Mouse (Mus musculus) kidney, adult 2 months (tissue): ENCODE data around the gene Aldh6a1. TPM values are rescaled to one million over a fixed set of nuclear protein-coding genes. Genes with fewer than 3 reads are reported as not detected.

ENCODE experiments used
- DNase-seq: peaks from one replicate; pipeline ENCODE4 v3.0.0; 2021
- H3K27ac ChIP-seq: fragments of 200-500 bp; 2 replicates; pipeline ENCODE4 v1.5.1; 2012; ENCODE audit warnings: low read depth, low read length, control low read depth, inconsistent platforms; ENCODE audit not compliant: insufficient read depth
- H3K27me3 ChIP-seq: fragments of 200-500 bp; replicated peaks from 2 replicates; pipeline ENCODE4 v1.6.1; 2012; ENCODE audit warnings: mild to moderate bottlenecking, moderate library complexity, low read length, inconsistent platforms; ENCODE audit not compliant: control insufficient read depth, insufficient read depth
- H3K36me3 ChIP-seq: fragments of 200-500 bp; 2 replicates; pipeline ENCODE4 v1.6.1; 2012; ENCODE audit warnings: mild to moderate bottlenecking, moderate library complexity, low read length, inconsistent platforms; ENCODE audit not compliant: control insufficient read depth, insufficient read depth
- H3K4me1 ChIP-seq: fragments of 200-500 bp; 2 replicates; pipeline ENCODE4 v1.6.1; 2011; ENCODE audit warnings: low read length; ENCODE audit not compliant: control insufficient read depth, insufficient read depth
- H3K4me3 ChIP-seq: fragments of 200-500 bp; 2 replicates; pipeline ENCODE4 v1.5.1; 2011; ENCODE audit warnings: mild to moderate bottlenecking, low read depth, low read length, control low read depth; ENCODE audit not compliant: insufficient read depth
- CTCF ChIP-seq: fragments of 200-500 bp; conservative IDR thresholded peaks from 2 replicates; pipeline ENCODE4 v1.5.1; 2011; ENCODE audit warnings: low read depth, mild to moderate bottlenecking, control low read depth, low read length, moderate library complexity, mixed read lengths; ENCODE audit not compliant: insufficient read depth, insufficient read length
- POLR2A ChIP-seq: fragments of 200-500 bp; IDR thresholded peaks from one replicate; pipeline ENCODE4 v1.6.1; 2011; ENCODE audit warnings: low read depth, low read length, control low read depth
- WGBS: fragments of 180-500 bp; shearing (Covaris S2); methylation state at CpG from one replicate; pipeline ENCODE4 v1.1.7; 2018; 5-methylcytosine and 5-hydroxymethylcytosine counted together
- polyA plus RNA-seq: library from polyadenylated mRNA; depleted of rRNA; stranded (reverse); fragments of >200 nt; gene quantifications from 2 replicates; pipeline ENCODE4 v1.2.3, GENCODE M21; 2012

Gene Aldh6a1
- polyA plus RNA-seq, 1 experiment = 297 TPM

DNA sequence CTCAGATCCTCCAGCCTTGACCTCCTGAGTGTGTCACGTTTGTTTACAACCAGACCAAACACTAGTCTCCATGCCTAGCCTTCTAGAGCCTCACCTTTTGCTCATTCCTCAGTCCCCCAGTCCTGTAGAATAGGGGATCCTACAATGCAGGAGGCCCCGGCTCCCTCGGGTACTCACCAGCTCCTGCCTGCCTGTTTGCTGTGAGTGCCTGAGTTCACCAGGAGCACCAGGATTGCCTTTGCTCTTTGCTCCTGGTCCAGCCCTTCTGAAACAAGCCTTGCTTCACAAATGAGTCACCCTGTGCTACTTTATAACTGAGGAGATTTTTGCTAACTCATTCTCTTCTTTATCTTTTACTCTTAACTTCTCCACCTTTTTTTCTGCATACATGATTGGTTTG is 50.2 kb downstream of the Aldh6a1 start:
- peak; percentile 84 for DNase-seq
- Histone ChIP-seq H3K36me3 (peaks cover 2% of the 10 kb centered on the region; the same call in 1 of the 2 replicates), H3K4me3 (peak overlapping the region; percentile 46), H3K4me1 (peaks cover 20% of the 10 kb centered on the region), H3K27me3 (no peaks in the 10 kb centered on the region), H3K27ac (peak overlapping the region; percentile 89)
- TF ChIP-seq CTCF (no peak), POLR2A (peak; percentile 40)
- WGBS = 32% methylated on average over 3 of the region's 3 CpGs

DNA sequence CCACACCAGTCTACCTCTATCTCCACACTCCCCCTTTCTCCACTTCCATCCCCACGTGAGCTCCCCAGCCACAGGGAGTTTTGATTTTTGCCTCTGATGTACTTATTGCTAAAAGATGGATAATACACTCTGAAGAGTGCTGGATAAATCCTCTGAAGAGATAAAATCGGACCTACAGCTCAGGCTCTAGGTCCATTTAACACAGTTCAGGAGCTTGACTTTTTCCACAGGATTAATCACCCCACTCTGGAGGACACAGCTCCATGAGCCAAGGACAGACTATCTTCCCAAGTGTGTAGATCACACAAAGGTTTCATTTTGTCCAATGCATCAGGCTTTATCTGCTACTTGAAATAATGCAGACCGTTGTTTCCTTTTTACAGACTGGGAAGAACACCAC is 50.7 kb downstream of the Aldh6a1 start:
- TF ChIP-seq POLR2A (no peak), CTCF (no peak)
- H3K36me3 ChIP-seq = peaks cover 4% of the 10 kb centered on the region; the same call in 1 of the 2 replicates
- H3K4me3 ChIP-seq = peak overlapping the region; percentile 46
- H3K4me1 ChIP-seq = peaks cover 20% of the 10 kb centered on the region
- peak overlapping the region; percentile 89 for H3K27ac ChIP-seq
- WGBS = 46% methylated on average over 3 of the region's 3 CpGs
- DNase-seq = no peak
- no peaks in the 10 kb centered on the region for H3K27me3 ChIP-seq

DNA sequence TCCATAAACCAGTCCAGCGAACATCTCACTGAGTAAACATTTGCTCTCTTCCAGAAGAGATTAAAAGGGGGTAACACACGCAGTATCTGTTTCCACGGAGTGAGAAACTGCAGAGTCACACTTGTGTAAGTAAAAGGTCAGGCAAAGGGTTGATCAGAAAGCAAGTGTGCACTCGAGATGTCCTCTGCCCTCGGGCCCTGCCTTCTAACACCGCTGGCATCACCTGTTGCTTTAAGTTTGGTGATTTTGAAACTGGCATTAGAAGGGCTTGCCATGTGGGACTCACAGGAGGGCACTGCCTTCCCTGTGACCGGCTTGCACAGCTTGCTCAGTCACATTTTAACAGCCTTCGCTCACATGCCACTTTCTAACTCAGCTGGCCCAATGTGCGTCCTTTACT is 51.1 kb downstream of the Aldh6a1 start:
- peaks cover 20% of the 10 kb centered on the region for H3K4me1 ChIP-seq
- peaks cover 4% of the 10 kb centered on the region; the same call in 1 of the 2 replicates for H3K36me3 ChIP-seq
- peak overlapping the region; percentile 46 for H3K4me3 ChIP-seq
- 41% methylated on average over 9 of the region's 9 CpGs for WGBS
- DNase-seq = peak; percentile 81
- H3K27me3 ChIP-seq = no peaks in the 10 kb centered on the region
- H3K27ac ChIP-seq = peak overlapping the region; percentile 89
- TF ChIP-seq POLR2A (no peak), CTCF (no peak)

DNA sequence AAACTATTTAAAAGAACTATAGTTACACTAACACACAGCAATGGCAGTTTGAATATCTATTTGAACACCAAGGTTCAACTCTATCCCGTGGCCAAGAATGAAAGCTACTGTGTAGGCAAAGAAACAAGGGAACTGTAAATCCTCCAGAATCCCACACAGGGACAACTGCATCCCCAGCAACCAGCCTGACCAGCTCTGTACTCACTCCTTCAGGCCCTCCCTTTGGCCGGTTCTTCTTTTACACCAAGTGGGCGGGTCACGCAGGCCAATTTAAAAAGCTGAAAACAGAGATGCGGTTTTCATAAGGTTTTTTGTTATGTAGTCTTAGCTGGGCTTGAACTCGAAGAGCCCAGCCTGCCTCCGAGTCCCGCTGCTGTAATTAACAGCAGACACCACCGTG is 51.7 kb downstream of the Aldh6a1 start:
- WGBS = 52% methylated on average over 9 of the region's 9 CpGs
- Histone ChIP-seq H3K36me3 (peaks cover 4% of the 10 kb centered on the region; the same call in 1 of the 2 replicates), H3K4me1 (peaks cover 20% of the 10 kb centered on the region), H3K4me3 (peak overlapping the region; percentile 46), H3K27ac (peak overlapping the region; percentile 89), H3K27me3 (no peaks in the 10 kb centered on the region)
- DNase-seq = peak; percentile 22
- TF ChIP-seq CTCF = no peak
- no peak for TF ChIP-seq POLR2A

DNA sequence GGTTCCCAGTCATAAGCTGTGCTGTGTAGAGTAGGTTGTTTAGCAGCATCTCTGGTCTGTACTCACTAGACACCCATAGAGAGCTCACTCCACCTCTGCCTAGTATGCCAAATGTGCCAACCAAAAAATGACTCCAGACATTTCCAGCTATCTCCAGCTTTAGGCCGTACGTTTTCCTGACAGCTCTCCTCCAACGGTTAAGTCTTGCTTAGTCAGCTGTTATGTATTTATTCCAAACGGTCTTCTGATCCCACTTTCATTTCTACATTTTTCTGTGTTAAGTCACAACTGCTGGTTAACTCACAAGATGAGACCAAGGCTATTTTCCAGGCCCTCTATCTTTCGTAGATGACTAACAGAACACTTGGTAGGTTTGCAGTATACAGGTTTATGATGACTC is 52.2 kb downstream of the Aldh6a1 start:
- H3K27me3 ChIP-seq = no peaks in the 10 kb centered on the region
- peaks cover 20% of the 10 kb centered on the region for H3K4me1 ChIP-seq
- H3K4me3 ChIP-seq = no peak overlapping the region
- peaks cover 4% of the 10 kb centered on the region; the same call in 1 of the 2 replicates for H3K36me3 ChIP-seq
- DNase-seq = no peak
- no peak overlapping the region for H3K27ac ChIP-seq
- TF ChIP-seq POLR2A (no peak), CTCF (no peak)
- WGBS = 47% methylated on average over 5 of the region's 5 CpGs

DNA sequence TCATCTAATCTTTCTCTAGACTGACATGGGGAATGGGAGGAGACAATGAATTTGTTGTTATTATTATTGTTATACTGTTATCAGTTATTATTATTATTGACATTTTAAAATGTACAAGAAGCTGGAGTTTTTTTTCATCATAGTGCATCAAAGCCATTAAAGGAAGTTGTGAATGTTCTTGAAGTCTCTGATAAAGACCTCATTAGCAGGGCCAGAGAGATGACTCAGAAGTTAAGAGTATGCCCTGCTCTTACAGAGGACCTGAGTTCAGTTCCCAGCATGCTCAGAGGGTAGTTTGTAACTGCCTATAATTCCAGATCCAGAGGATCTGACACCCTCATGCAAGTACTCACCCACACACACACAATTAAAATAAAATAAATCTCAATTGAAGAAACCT is 53.1 kb downstream of the Aldh6a1 start:
- no peaks in the 10 kb centered on the region for H3K27me3 ChIP-seq
- TF ChIP-seq POLR2A (no peak), CTCF (no peak)
- H3K4me3 ChIP-seq = no peak overlapping the region
- H3K27ac ChIP-seq = no peak overlapping the region
- H3K36me3 ChIP-seq = peaks cover 4% of the 10 kb centered on the region; the same call in 1 of the 2 replicates
- DNase-seq = no peak
- peaks cover 15% of the 10 kb centered on the region for H3K4me1 ChIP-seq

DNA sequence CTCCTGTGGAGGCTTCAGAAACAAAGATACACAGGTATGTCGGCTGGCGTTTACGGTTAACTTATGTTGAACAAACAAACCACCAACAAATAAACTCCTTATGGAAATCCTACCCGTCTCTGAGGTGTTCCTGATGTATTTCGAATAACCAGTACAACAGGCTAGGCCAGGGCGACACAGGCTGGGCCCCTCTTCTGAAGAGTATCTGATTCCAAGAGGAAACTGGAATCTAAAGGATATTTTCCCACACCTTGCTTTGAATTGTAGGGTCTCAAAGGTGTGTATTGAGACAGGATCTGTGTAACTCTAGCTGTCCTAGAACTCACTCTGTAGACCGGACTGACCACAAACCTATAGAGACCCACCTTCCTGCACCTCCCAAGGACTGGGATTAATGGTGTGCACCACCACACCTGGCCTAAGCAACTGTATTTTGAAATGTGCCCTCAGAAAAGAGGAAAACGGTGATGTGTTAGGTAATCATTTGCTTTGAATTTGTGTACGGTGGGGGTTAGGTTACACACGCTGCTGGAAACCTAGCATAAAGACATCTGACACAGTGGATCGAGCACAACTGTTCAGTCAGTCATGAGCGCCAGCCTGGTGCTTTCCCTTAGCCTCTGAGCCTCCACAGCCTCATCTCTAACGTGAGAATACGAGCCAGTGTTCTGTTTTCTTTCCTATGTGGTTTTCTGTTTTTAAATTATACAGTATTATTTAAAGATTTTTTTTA is 53.7 kb downstream of the Aldh6a1 start:
- 70% methylated on average over 14 of the region's 14 CpGs for WGBS
- TF ChIP-seq CTCF = no peak
- no peak overlapping the region for H3K27ac ChIP-seq

More for the DNA sequence above, 53.7 kb downstream of the Aldh6a1 start:
- H3K4me3 ChIP-seq = no peak overlapping the region
- peaks cover 4% of the 10 kb centered on the region; the same call in 1 of the 2 replicates for H3K36me3 ChIP-seq
- DNase-seq = no peak
- peaks cover 12% of the 10 kb centered on the region for H3K4me1 ChIP-seq
- H3K27me3 ChIP-seq = no peaks in the 10 kb centered on the region
